In genomic region chr12:88458936-88459335, GRCm38 (mm10) we compare ENCODE assay signal across 34 mouse cellular contexts.
"Had no signal": no experiment of that assay in that cellular context is flagged by ENCODE, and none has a peak within 500 bp of the region (broad histone marks: within the 10 kb centered on the region; RNA-seq: fewer than 3 reads in every experiment).

No protein-coding gene starts in this region.

- H3K4me1 ChIP-seq: hindbrain, embryonic 10.5 days; hindbrain, embryonic 15.5 days; intestine, embryonic 15.5 days had no signal

- ATAC-seq: hindbrain, embryonic 16.5 days; hindbrain, postnatal 0 days; inflammation-experienced regulatory T-cells, adult 6 months; intestine, embryonic 15.5 days; intestine, embryonic 16.5 days; intestine, postnatal 0 days had no signal

- H3K9me3 ChIP-seq: heart, embryonic 12.5 days; heart, embryonic 13.5 days; heart, embryonic 15.5 days; hindbrain, embryonic 10.5 days; hindbrain, embryonic 12.5 days; hindbrain, embryonic 13.5 days; hindbrain, embryonic 15.5 days; intestine, embryonic 15.5 days; kidney, embryonic 15.5 days had no signal

- H3K4me2 ChIP-seq: heart, embryonic 12.5 days; heart, embryonic 13.5 days; heart, embryonic 15.5 days; hindbrain, embryonic 12.5 days; hindbrain, embryonic 13.5 days; hindbrain, embryonic 14.5 days; hindbrain, embryonic 15.5 days; intestine, embryonic 15.5 days; kidney, embryonic 15.5 days had no signal

- H3K9ac ChIP-seq: heart, embryonic 12.5 days; heart, embryonic 13.5 days; heart, embryonic 15.5 days; hindbrain, embryonic 12.5 days; hindbrain, embryonic 13.5 days; hindbrain, embryonic 14.5 days; hindbrain, embryonic 15.5 days; intestine, embryonic 15.5 days; kidney, embryonic 15.5 days had no signal

- H3K27ac ChIP-seq: heart, embryonic 13.5 days; heart, embryonic 15.5 days; hindbrain, embryonic 10.5 days; hindbrain, embryonic 12.5 days; hindbrain, embryonic 13.5 days; hindbrain, embryonic 14.5 days; hindbrain, embryonic 15.5 days; hindbrain, postnatal 0 days; intestine, embryonic 15.5 days; kidney, embryonic 15.5 days; kidney, postnatal 0 days; layer of hippocampus, adult 2 months; left cerebral cortex, adult 2 months had no signal

- H3K4me3 ChIP-seq: heart, embryonic 12.5 days; heart, embryonic 13.5 days; heart, embryonic 15.5 days; hindbrain, embryonic 10.5 days; hindbrain, embryonic 12.5 days; hindbrain, embryonic 13.5 days; hindbrain, embryonic 15.5 days; intestine, embryonic 15.5 days; kidney, embryonic 15.5 days; layer of hippocampus, adult 2 months; left cerebral cortex, adult 2 months had no signal

- H3K27me3 ChIP-seq: heart, embryonic 12.5 days; heart, embryonic 13.5 days; heart, embryonic 15.5 days; hindbrain, embryonic 12.5 days; hindbrain, embryonic 13.5 days; hindbrain, embryonic 15.5 days; intestine, embryonic 15.5 days; kidney, embryonic 15.5 days had no signal

- H3K36me3 ChIP-seq: intestine, embryonic 15.5 days had no signal

- DNase-seq: heart, postnatal 10 days; heart, postnatal 14 days; heart, postnatal 36 days; heart, postnatal 4 days; kidney, adult 11 months; kidney, adult 18-20 months; kidney, adult 2 months; kidney, adult 8-10 months; kidney, adult 9 months; kidney, postnatal 10 days; kidney, postnatal 14 days; kidney, postnatal 25 days; kidney, postnatal 36 days; kidney, postnatal 4 days; layer of hippocampus, adult 9-11 months; layer of hippocampus, postnatal 36 days had no signal
